Mouse (Mus musculus) skeletal muscle tissue, adult 2 months (tissue): ENCODE measurements around the gene Chaf1b.

ENCODE experiments used
- DNase-seq: peaks from one replicate; pipeline ENCODE4 v3.0.0-alpha.2; 2012; ENCODE audit warnings: low read depth, low spot score

Chaf1b gene

DNA sequence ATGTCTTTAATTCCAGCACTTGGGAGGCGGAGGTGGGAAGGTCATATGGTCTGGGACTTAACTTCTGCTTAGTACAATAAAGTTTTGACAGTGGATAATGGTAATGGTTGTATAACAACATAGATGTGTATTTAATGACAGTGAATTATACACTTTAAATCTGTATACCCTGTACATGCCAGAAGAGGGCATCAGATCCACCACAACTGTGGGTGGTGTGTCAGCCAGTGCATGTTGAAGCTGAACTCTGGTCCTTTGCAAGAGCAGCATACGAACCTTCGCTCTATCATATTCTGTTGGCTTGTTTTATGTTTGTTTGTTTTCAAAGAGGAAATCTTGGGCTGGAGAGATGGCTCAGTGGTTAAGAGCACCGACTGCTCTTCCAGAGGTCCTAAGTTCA is 63.7 kb downstream of the Chaf1b start:
- DNase-seq = no peak
